Mouse (Mus musculus) bone marrow, adult 2 months (tissue): ENCODE data around the gene Inpp5e.

Experiments
- CTCF ChIP-seq: fragments of 200-500 bp; IDR thresholded peaks from 2 replicates; pipeline ENCODE4 v1.5.1; 2011; ENCODE audit warnings: low read length, control low read depth; ENCODE audit not compliant: control insufficient read depth, insufficient read depth
- POLR2A ChIP-seq: fragments of 200-500 bp; IDR thresholded peaks from 2 replicates; pipeline ENCODE4 v1.6.1; 2011; ENCODE audit warnings: low read depth, mild to moderate bottlenecking, control low read depth, low read length, borderline replicate concordance; ENCODE audit not compliant: control insufficient read depth

DNA sequence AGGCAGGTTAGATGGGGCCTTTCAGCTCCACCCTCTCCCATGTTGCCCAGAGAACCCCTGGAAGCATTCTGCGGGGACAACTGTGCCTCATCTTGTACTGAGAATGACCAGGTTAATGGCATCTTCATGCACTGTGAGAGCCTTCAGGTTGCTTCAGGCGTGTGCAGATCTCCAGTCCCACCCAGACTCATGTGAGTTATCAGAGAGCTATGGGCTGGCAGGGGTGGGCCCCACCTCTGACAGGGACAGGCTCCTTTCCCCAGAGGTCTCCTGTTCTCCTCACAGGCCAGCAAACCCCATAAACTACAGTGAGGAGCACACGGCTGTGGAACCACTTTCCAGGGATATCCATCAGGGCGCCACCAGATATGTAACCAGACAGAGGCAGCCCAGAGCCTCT is 8.0 kb downstream of the Inpp5e start:
- TF ChIP-seq CTCF: no peak
- no peak for TF ChIP-seq POLR2A
